Mouse (Mus musculus): Measurements from ENCODE around the gene Card10.

DNA sequence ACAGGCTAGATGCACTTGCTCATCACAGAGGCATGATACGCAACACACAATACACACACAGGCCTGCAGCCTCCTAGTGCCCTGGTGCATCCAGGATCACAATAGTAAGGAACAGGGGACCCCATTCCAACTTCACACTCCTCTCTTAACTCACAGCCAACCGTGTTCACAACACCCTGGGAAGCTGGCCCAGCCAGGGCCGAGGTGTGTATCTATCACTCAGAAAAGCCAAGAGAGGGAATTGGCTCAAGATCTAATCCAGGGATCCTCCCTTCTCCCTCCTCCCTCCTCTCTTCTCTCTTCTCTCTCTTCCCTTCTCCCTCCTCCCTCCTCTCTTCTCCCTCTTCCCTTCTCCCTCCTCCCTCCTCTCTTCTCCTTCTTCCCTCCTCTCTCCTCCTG is 66.7 kb downstream of the Card10 start:
- TF ChIP-seq POLR2A (IDR thresholded peaks at IDR 0.05; ENCODE audit: low read depth, low read length) (no peak), CTCF (IDR thresholded peaks at IDR 0.05; ENCODE audit: borderline replicate concordance, insufficient read depth, low read length) (no peak)

Measured in embryonic fibroblast, embryonic 13.5 days (primary cell).